Mouse (Mus musculus) E14TG2a.4 (cell line): ENCODE results near the gene U2surp.
A peak's percentile ranks its signal among the peaks of the same experiment; 100 is the strongest.

ENCODE experiments used
- H3K27me3 ChIP-seq: 2 replicates; pipeline ENCODE4 v1.6.1; 2014; ENCODE audit warnings: low read length, control low read depth; ENCODE audit not compliant: insufficient read depth
- H3K36me3 ChIP-seq: 2 replicates; pipeline ENCODE4 v1.6.1; 2014; ENCODE audit warnings: low read length, control low read depth; ENCODE audit not compliant: insufficient read depth
- H3K4me1 ChIP-seq: replicated peaks from 2 replicates; pipeline ENCODE4 v1.6.1; 2014; ENCODE audit warnings: low read depth, low read length, control low read depth
- H3K4me3 ChIP-seq: replicated peaks from 2 replicates; pipeline ENCODE4 v1.5.1; 2014; ENCODE audit warnings: mild to moderate bottlenecking, low read length
- H3K9me3 ChIP-seq: 2 replicates; pipeline ENCODE4 v1.6.1; 2014; ENCODE audit warnings: low read length, control low read depth
- CTCF ChIP-seq: conservative IDR thresholded peaks from 2 replicates; pipeline ENCODE4 v1.5.1; 2014; ENCODE audit warnings: low read length
- NANOG ChIP-seq: IDR thresholded peaks from 2 replicates; pipeline ENCODE4 v1.6.1; 2014; ENCODE audit warnings: borderline replicate concordance, low read length, mixed read lengths
- POU5F1 ChIP-seq: IDR thresholded peaks from 2 replicates; pipeline ENCODE4 v1.6.1; 2014; ENCODE audit warnings: low read length, borderline replicate concordance

Gene U2surp

GRCm38 (mm10) chr9:95412047-95412446 is 99.7 kb downstream of the U2surp start:
- Histone ChIP-seq H3K4me3 (no peak overlapping the region), H3K9me3 (no peaks in the 10 kb centered on the region), H3K4me1 (peaks cover 10% of the 10 kb centered on the region), H3K36me3 (no peaks in the 10 kb centered on the region), H3K27me3 (peaks cover 43% of the 10 kb centered on the region)
- TF ChIP-seq CTCF, result no peak
- no peak for TF ChIP-seq NANOG
- no peak for TF ChIP-seq POU5F1

DNA sequence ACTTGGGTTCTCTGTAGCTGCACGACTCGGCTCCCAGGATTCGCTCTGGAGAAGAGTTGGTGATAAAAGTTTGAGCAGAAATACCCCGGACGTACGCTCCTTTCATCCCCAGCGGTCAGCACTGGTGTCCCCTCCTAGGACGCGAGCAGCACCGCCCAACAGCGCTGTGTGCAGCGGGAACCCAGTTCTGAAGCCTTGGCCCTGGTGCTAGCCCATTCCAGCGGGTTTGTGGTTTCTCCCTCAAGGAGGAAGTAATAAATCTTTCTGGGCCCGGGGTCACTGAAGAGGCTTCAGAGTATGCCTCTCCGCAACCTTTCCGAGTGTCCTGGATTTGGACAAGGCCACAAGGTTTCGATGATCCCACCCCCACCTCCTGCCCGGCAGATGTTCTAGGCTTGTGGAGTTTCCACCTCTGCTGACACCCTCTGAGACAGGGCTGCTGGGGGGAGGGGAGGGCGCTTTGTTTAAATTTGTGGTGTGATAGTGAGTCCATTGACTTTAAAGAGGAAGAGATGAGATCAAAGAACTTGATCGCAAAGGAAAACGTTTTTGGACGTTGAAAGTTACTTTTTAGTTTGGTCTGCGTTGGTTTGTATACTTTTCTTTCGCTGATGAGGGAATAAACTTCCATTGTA is 104.1 kb downstream of the U2surp start:
- peaks cover 83% of the 10 kb centered on the region for H3K27me3 ChIP-seq

More for the DNA sequence above, 104.1 kb downstream of the U2surp start:
- H3K4me1 ChIP-seq, result peaks cover 21% of the 10 kb centered on the region
- TF ChIP-seq CTCF (no peak), NANOG (no peak), POU5F1 (no peak)
- H3K9me3 ChIP-seq, result no peaks in the 10 kb centered on the region
- H3K4me3 ChIP-seq, result peak overlapping the region; percentile 86
- H3K36me3 ChIP-seq, result no peaks in the 10 kb centered on the region
